ENCODE assay signal across 9 mouse cellular contexts in the genomic region with DNA sequence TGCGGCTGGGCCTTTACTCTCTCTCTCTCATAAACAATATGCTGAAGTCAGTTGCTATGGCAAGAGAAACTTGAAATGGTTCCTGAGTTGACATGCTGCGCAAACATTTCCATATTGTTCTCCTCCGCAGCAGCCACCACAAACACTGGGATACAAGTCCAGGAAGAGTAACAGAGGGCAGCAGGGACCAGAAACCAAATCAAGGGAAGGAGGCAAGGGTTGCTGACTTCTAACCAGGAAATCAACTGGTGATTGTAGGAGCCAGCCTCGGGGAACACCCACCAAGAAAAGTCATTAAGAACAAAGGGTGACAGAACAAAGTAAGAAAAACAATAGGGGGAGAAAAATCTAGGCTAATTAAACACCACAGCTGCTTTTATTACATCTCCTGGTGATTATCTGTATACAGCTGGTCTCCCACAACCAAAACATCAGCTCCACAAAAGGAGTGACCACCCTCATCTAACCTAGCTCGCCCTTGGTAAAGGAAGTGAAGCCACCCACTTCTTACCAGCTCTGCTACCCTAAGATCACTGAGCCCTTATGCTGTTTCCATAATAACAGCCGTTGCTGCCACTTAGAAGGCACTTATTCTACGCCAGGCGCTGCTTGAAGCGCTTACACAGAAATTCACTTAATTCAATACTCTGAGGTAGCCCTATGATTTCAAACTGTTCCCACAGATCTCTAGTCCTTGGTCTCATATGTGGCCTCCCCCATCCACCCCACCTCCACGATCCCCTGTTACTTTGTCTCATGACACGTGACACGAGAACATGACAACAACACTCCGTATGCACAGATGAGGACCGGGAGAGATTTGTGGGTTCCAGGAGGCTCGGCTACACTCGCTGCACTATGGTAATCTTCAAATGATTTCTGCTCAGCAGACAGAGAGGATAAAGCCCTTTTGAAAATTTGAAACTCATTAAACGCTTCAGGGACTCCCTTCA. TPM values are rescaled to one million over a fixed set of nuclear protein-coding genes. Genes with fewer than 3 reads are reported as not detected.
DNase-seq lines count a peak whose midpoint lies in the region; ATAC-seq and TF ChIP-seq lines count a peak whose summit lies in the region.
"Had no signal": no experiment of that assay in that cellular context is flagged by ENCODE, and none has a peak within 500 bp of the region (broad histone marks: within the 10 kb centered on the region; RNA-seq: fewer than 3 reads in every experiment).

No protein-coding gene starts in this region.

- H3K79me2 ChIP-seq in myocyte (ENCODE audit: control insufficient read depth, insufficient read depth) = peaks cover 4% of the 10 kb centered on the region

- no peaks in the 10 kb centered on the region for H3K27me3 ChIP-seq in kidney, embryonic 14.5 days (ENCODE audit: control insufficient read depth, insufficient read depth, low read length)
- H3K27me3 ChIP-seq in embryonic facial prominence, embryonic 14.5 days (replicated peaks; ENCODE audit: control insufficient read depth, insufficient read depth, low read length) = no peaks in the 10 kb centered on the region
- no peaks in the 10 kb centered on the region for H3K27me3 ChIP-seq in limb, embryonic 10.5 days (ENCODE audit: low read depth, poor library complexity, severe bottlenecking)
- H3K27me3 ChIP-seq in myocyte (ENCODE audit: control insufficient read depth, insufficient read depth, insufficient read length) = no peaks in the 10 kb centered on the region

- peak overlapping the region; percentile 65 for H3K27ac ChIP-seq in kidney, embryonic 14.5 days (ENCODE audit: low read depth, low read length)
- H3K27ac ChIP-seq in embryonic facial prominence, embryonic 14.5 days (replicated peaks; ENCODE audit: low read depth, low read length) = peak overlapping the region; percentile 86
- peak overlapping the region; percentile 92 for H3K27ac ChIP-seq in limb, embryonic 10.5 days

- peak overlapping the region; percentile 67 for H3K4me2 ChIP-seq in kidney, embryonic 14.5 days (replicated peaks; ENCODE audit: low read depth, low read length)
- H3K4me2 ChIP-seq in embryonic facial prominence, embryonic 14.5 days (ENCODE audit: low read depth, low read length) = peak overlapping the region; percentile 83
- H3K4me2 ChIP-seq in myocyte (ENCODE audit: low read depth) = peak overlapping the region; percentile 86

- H3K36me3 ChIP-seq in kidney, embryonic 14.5 days (ENCODE audit: control insufficient read depth, insufficient read depth, low read length) = no peaks in the 10 kb centered on the region
- H3K36me3 ChIP-seq in embryonic facial prominence, embryonic 14.5 days (ENCODE audit: control insufficient read depth, insufficient read depth, low read length) = no peaks in the 10 kb centered on the region
- no peaks in the 10 kb centered on the region for H3K36me3 ChIP-seq in limb, embryonic 10.5 days
- H3K36me3 ChIP-seq in myocyte (ENCODE audit: control insufficient read depth, insufficient read depth) = no peaks in the 10 kb centered on the region

- H3ac ChIP-seq in myocyte (ENCODE audit: control insufficient read depth, insufficient read length) = peak overlapping the region; percentile 44

- TF ChIP-seq POLR2A in myocyte (IDR thresholded peaks at IDR 0.05; ENCODE audit: insufficient read length, low read depth) = no peak

- 23% methylated on average over 17 of the region's 17 CpGs for whole genome bisulfite sequencing in kidney, embryonic 14.5 days
- 38% methylated on average over 17 of the region's 17 CpGs for WGBS in embryonic facial prominence, embryonic 14.5 days
- 40% methylated on average over 17 of the region's 17 CpGs for WGBS in limb, embryonic 10.5 days

- H3K9me3 ChIP-seq in kidney, embryonic 14.5 days (ENCODE audit: control insufficient read depth, low read length) = no peaks in the 10 kb centered on the region
- no peaks in the 10 kb centered on the region for H3K9me3 ChIP-seq in embryonic facial prominence, embryonic 14.5 days (ENCODE audit: control insufficient read depth, low read length)
- H3K9me3 ChIP-seq in limb, embryonic 10.5 days (replicated peaks) = no peaks in the 10 kb centered on the region

- H3K9ac ChIP-seq in kidney, embryonic 14.5 days (ENCODE audit: low read depth, low read length) = peak overlapping the region; percentile 88; the same call in 1 of the 2 replicates
- H3K9ac ChIP-seq in embryonic facial prominence, embryonic 14.5 days (ENCODE audit: low read depth, low read length) = peak overlapping the region; percentile 89

- H3K4me3 ChIP-seq in kidney, embryonic 14.5 days (ENCODE audit: low read length) = peak overlapping the region; percentile 64
- H3K4me3 ChIP-seq in embryonic facial prominence, embryonic 14.5 days (ENCODE audit: low read depth, low read length) = peak overlapping the region; percentile 75
- H3K4me3 ChIP-seq in limb, embryonic 10.5 days = peak overlapping the region; percentile 91
- H3K4me3 ChIP-seq in myocyte = peak overlapping the region; percentile 44

- H3K4me1 ChIP-seq in kidney, embryonic 14.5 days (ENCODE audit: control insufficient read depth, insufficient read depth, low read length) = peaks cover 16% of the 10 kb centered on the region; the same call in 1 of the 2 replicates
- H3K4me1 ChIP-seq in embryonic facial prominence, embryonic 14.5 days (ENCODE audit: control insufficient read depth, insufficient read depth, low read length) = peaks cover 18% of the 10 kb centered on the region
- peaks cover 43% of the 10 kb centered on the region for H3K4me1 ChIP-seq in limb, embryonic 10.5 days

- DNase-seq in kidney, adult 9 months = no peak
- DNase-seq in embryonic facial prominence, embryonic 14.5 days (ENCODE audit: low spot score) = no peak
- DNase-seq in limb, embryonic 10.5 days (ENCODE audit: low spot score) = no peak
- no peak for DNase-seq in adrenal gland, postnatal 25 days
- no peak for DNase-seq in urinary bladder, adult 18-20 months (ENCODE audit: low spot score in 2 of 2)
- DNase-seq in frontal cortex, postnatal 25 days (ENCODE audit: low spot score in 2 of 2) = no peak
- DNase-seq: right cerebral cortex, postnatal 25 days had no signal

- ATAC-seq in kidney, embryonic 14.5 days (ENCODE audit: low FRiP score, low TSS enrichment) = no peak
- ATAC-seq in embryonic facial prominence, embryonic 14.5 days (ENCODE audit: low read depth) = no peak

TF ChIP-seq in myocyte, 11 proteins besides CTCF, POLR2A, EP300 and RAD21:
- TF ChIP-seq USF1 (IDR thresholded peaks at IDR 0.05; ENCODE audit: low read depth) = peak; percentile 35
- TF ChIP-seq TCF3 (IDR thresholded peaks at IDR 0.05; ENCODE audit: insufficient read length, low read depth) = no peak

RNA-seq across cellular contexts. Expression of gene Zdhhc1, which starts 1.1 kb away (rescaled TPM):
- 27.4 and 37.3 TPM in 2 replicates for polyA plus RNA-seq in kidney, embryonic 14.5 days (2014; fragmentation: Nextera tagmentation; extraction: Ambion mirVana)
- 30.1 and 38.6 TPM in 2 replicates for polyA plus RNA-seq in embryonic facial prominence, embryonic 14.5 days (2014; fragmentation: Nextera tagmentation; extraction: Ambion mirVana)
- polyA plus RNA-seq in limb, embryonic 10.5 days (2016; fragmentation: Nextera tagmentation; extraction: Ambion mirVana) = 18.9 and 25.3 TPM in 2 replicates
- polyA plus RNA-seq in myocyte (2012; fragmentation: generic; extraction: Trizol) = 17.3 TPM
- total RNA-seq in adrenal gland, postnatal 25 days (2021) = 17.7 and 20.6 TPM in 2 replicates

RNA-seq across cellular contexts. Expression of gene Hsd11b2, which starts 22.9 kb away (rescaled TPM):
- 32.9 and 40.2 TPM in 2 replicates for polyA plus RNA-seq in kidney, embryonic 14.5 days (2014; fragmentation: Nextera tagmentation; extraction: Ambion mirVana)
- 1.1 and 2.2 TPM in 2 replicates for polyA plus RNA-seq in embryonic facial prominence, embryonic 14.5 days (2014; fragmentation: Nextera tagmentation; extraction: Ambion mirVana)
- 78.2 and 83.2 TPM in 2 replicates for polyA plus RNA-seq in limb, embryonic 10.5 days (2016; fragmentation: Nextera tagmentation; extraction: Ambion mirVana)
- polyA plus RNA-seq in myocyte (2012; fragmentation: generic; extraction: Trizol) = 0.59 TPM
- total RNA-seq in adrenal gland, postnatal 25 days (2021) = 0.15 TPM in 1 of 2 replicates, not detected in the other

RNA-seq across cellular contexts. Expression of gene Tppp3, which starts 24.3 kb away (rescaled TPM):
- polyA plus RNA-seq in kidney, embryonic 14.5 days (2014; fragmentation: Nextera tagmentation; extraction: Ambion mirVana) = 18.3 and 22.3 TPM in 2 replicates
- 186 and 243 TPM in 2 replicates for polyA plus RNA-seq in embryonic facial prominence, embryonic 14.5 days (2014; fragmentation: Nextera tagmentation; extraction: Ambion mirVana)
- polyA plus RNA-seq in limb, embryonic 10.5 days (2016; fragmentation: Nextera tagmentation; extraction: Ambion mirVana) = 8.4 and 13.5 TPM in 2 replicates
- polyA plus RNA-seq in myocyte (2012; fragmentation: generic; extraction: Trizol) = 155 TPM
- 22.7 and 27.4 TPM in 2 replicates for total RNA-seq in adrenal gland, postnatal 25 days (2021)

Comparison
In these comparisons a context has a peak if more than half of its experiments do, and no peak if none do; other contexts are left out.
1. RNA of gene Hsd11b2, which starts 22.9 kb away (polyA plus RNA-seq): 78.2 to 83.2 TPM in limb, embryonic 10.5 days and 32.9 to 40.2 TPM in kidney, embryonic 14.5 days; 1.1 to 2.2 TPM in embryonic facial prominence, embryonic 14.5 days and 0.59 TPM in myocyte (single experiment); every median in the first group is over 10 times any median in the second.
2. Peak in every context shown above with its lines, with median percentiles within 50 percentile points of each other: H3K27ac ChIP-seq, H3K4me2 ChIP-seq and H3K4me3 ChIP-seq.